Mouse (Mus musculus): Measurements from ENCODE around the gene Myt1. TPM values are rescaled to one million over a fixed set of nuclear protein-coding genes. Genes with fewer than 3 reads are reported as not detected.

Gene Myt1
- 1.3 and 1.4 TPM in 2 replicates for polyA plus RNA-seq (2012; rRNA removed)

DNA sequence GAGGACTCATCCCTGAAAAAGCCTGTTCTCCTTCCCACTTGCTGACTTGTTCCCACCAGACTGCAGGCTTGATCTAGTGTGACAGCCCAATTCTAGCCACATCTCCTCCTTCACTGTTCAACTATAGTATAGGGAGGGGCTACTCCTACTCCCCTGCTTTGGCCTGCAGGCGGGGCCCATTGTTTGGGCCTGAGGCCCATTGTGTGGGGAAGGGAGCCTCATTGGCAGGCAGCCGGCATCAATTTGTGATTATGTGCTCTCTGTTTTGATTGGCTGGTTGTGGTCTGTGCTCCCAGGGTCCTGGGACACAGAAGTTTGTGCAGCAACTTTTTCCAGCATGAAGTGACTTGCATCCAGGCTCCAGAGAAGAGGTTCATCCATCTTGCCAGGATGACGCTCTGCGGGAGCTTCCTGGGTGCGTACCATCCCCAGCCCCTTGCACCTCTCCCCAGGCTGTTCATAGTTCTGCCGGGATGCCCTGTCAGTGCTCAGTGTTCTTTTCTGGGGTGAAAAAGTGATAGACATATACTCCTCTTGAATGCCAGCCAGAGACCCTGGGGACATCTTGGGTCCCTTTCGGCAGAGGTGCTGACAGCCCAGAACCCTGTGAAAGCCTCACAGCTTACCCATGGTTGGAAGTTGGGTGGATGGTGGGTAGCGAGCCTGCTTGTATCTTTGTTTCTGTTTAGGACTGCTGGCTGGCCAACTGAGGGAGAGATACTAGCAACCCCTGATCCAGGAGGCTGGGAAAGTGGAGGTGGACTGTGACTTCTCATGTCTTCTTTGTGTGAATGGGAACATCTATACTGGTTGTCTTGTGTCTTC lies at the start of gene Myt1:
TSS of gene Myt1 (plus strand) at position 327 of the 825 bp plus-strand sequence.

DNA sequence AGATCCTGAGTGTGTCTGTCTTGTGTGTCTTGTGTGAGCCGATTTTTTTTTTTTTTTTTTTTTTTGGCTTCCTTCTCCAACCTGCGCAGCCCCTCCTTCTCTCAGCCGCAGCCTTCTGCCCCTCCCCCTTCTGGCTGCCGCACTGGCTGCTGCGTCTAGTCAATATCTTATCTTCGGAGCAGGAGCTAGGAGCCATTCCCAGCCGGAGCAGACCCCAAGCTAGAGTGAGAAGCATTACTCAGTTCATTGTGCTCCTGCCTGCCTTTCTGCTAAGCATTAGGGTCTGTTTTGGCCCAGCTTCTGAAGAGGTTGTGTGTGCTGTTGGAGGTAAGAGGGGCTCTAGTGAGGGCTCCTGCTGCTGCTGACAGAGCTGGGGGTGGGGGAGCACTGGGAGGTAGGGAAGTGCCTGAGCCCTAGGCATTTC lies 48.2 kb upstream of the Myt1 start, which contains the start of gene Oprl1:
TSS of gene Oprl1 (plus strand) at position 114 of the 424 bp plus-strand sequence.

DNA sequence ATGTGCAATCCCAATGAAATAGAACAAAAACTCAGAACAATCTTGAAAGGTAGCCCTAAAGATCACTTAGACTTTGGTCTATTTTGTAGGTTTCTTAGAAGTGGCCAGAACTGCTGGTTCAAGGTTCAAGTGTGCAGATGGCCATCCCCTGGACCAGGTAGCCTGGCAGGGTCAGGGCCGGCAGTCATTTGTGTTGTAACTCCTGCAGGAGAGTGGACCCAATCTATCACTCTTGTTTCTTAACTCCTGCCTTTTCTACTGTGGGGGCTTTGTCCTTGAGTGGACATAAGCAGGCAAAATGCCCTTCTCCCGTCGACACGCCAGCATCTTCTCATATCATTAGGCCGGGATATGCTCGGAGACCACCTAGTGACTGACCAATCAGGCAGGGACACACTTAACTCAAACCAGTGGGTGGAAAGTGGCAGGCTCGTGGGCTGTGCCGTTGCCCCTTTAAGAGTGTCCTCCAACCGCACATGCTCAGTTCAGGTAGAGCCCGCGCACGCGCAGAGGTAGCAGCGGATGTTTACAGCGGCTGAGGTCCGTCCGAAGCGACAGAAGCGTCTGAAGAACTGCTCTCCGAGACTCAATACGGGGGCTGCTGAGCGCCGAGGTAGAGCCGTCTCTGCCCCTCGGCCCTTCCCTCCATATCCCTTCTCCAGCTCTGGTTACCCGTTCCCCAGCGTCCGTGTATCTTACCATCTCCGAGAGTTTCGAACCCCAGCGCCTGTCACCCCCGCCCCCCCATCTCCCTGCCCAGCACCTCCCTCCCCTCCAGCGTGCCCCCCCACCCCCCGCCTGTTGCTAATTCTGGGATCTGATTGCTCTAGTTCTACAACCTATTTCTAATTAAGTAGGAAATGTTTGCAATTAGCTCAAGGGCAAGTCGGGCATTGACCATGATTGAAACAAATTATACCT lies 74.5 kb downstream of the Myt1 start, which contains the start of gene Pcmtd2:
TSS of gene Pcmtd2 (plus strand) at position 483 of the 921 bp plus-strand sequence.

DNA sequence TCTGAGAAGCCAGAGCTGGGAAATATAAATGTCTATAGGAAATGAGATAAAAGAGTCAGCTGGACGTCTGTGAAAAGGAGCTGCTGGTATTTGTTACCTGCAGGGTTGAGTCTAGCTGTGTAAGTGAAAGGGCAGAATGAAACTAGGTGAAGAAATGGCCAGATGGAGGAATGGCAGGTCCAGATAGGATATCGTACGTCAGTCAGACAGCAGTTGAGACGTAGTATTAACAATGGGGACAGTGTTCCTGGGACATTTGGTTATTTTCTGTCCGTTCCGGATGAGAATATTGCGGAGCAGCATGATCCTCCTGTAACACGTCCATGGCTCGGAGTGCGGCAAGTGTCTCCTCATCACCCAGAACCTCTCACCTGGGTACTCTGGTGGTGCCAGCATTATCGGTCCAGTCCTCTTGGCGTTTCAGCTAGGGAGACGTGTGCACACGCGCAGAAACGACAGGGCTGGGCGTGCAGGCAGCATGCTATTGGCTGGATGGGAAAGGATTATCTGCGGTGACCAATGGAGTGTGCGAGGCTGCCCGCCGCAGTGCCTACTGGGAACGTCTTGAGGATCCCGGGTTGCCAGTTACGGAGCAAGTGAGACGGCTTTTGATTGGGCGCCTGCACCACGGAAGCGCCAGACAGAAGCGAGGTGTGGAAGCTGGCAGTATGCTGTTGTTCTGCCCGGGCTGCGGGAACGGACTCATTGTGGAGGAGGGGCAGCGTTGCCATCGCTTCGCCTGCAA lies 100.8 kb downstream of the Myt1 start, which contains the start of gene Polr3k:
TSS of gene Polr3k (plus strand) at position 547 of the 745 bp plus-strand sequence.

Other genes starting within 250 kb of the Myt1 start
- 51.9 and 64.1 TPM in 2 replicates for gene Dnajc5, start 242.8 kb upstream of the Myt1 start, polyA plus RNA-seq (2012; rRNA removed)
- gene Uckl1, start 178.4 kb upstream of the Myt1 start, polyA plus RNA-seq (2012; rRNA removed), result 161 and 197 TPM in 2 replicates
- 12.3 and 13.0 TPM in 2 replicates for gene Prpf6, start 171.5 kb upstream of the Myt1 start, polyA plus RNA-seq (2012; rRNA removed)
- 39.9 and 47.0 TPM in 2 replicates for gene Zfp512b, start 170.5 kb upstream of the Myt1 start, polyA plus RNA-seq (2012; rRNA removed)
- gene Samd10, start 164.1 kb upstream of the Myt1 start, polyA plus RNA-seq (2012; rRNA removed), result 30.8 and 41.3 TPM in 2 replicates
- gene Gm29797, start 106.3 kb upstream of the Myt1 start, polyA plus RNA-seq (2012; rRNA removed), result not detected in 2 replicates
- gene Sox18, start 91.7 kb upstream of the Myt1 start, polyA plus RNA-seq (2012; rRNA removed), result 37.5 and 40.1 TPM in 2 replicates
- 6.5 and 6.7 TPM in 2 replicates for gene Tcea2, start 83.0 kb upstream of the Myt1 start, polyA plus RNA-seq (2012; rRNA removed)
- 34.0 and 48.2 TPM in 2 replicates for gene Rgs19, start 69.4 kb upstream of the Myt1 start, polyA plus RNA-seq (2012; rRNA removed)
- not detected in 2 replicates for gene Lkaaear1, start 64.9 kb upstream of the Myt1 start, polyA plus RNA-seq (2012; rRNA removed)
- gene Oprl1, start 48.3 kb upstream of the Myt1 start, polyA plus RNA-seq (2012; rRNA removed), result 0.57 and 0.79 TPM in 2 replicates
- gene Pcmtd2, start 74.5 kb downstream of the Myt1 start, polyA plus RNA-seq (2012; rRNA removed), result 16.3 and 19.0 TPM in 2 replicates
- gene Polr3k, start 101.0 kb downstream of the Myt1 start, polyA plus RNA-seq (2012; rRNA removed), result 3.5 and 3.9 TPM in 2 replicates
- gene Gm14496, start 227.8 kb downstream of the Myt1 start, polyA plus RNA-seq (2012; rRNA removed), result not detected in 2 replicates

All from colon, adult 2 months (tissue).